Mouse (Mus musculus) lung, postnatal 0 days (tissue): Measurements from ENCODE around the gene Hoxb6. TPM values are rescaled to one million over a fixed set of nuclear protein-coding genes. Genes with fewer than 3 reads are reported as not detected.

ENCODE experiments used
- ATAC-seq: fragments of 200-750 bp; cut with Nextera tagmentation; 2 replicates; pipeline ENCODE4 v1.8.0; 2017; ENCODE audit warnings: moderate library complexity
- DNase-seq: peaks from one replicate; pipeline ENCODE4 v3.0.0-alpha.2; 2016; ENCODE audit warnings: low spot score
- H3K27ac ChIP-seq: fragments of 300-500 bp; sonication (generic); 2 replicates; pipeline ENCODE4 v1.5.1; 2014; ENCODE audit warnings: antibody characterized with exemption, mild to moderate bottlenecking, low read length, mixed read lengths
- H3K27me3 ChIP-seq: fragments of 300-500 bp; sonication (generic); replicated peaks from 2 replicates; pipeline ENCODE4 v1.6.1; 2014; ENCODE audit warnings: low read length, mixed read lengths; ENCODE audit not compliant: insufficient read depth
- H3K36me3 ChIP-seq: fragments of 300-500 bp; sonication (generic); 2 replicates; pipeline ENCODE4 v1.6.1; 2014; ENCODE audit warnings: low read length, mixed read lengths; ENCODE audit not compliant: insufficient read depth
- H3K4me1 ChIP-seq: fragments of 300-500 bp; sonication (generic); 2 replicates; pipeline ENCODE4 v1.6.1; 2014; ENCODE audit warnings: antibody characterized with exemption, low read depth, low read length, mixed read lengths; ENCODE audit not compliant: insufficient read depth
- H3K4me2 ChIP-seq: fragments of 300-500 bp; sonication (generic); replicated peaks from 2 replicates; pipeline ENCODE4 v1.6.1; 2014; ENCODE audit warnings: low read depth, mild to moderate bottlenecking, low read length, moderate library complexity, mixed read lengths
- H3K4me3 ChIP-seq: fragments of 300-500 bp; sonication (generic); 2 replicates; pipeline ENCODE4 v1.5.1; 2014; ENCODE audit warnings: low read depth, low read length
- H3K9ac ChIP-seq: fragments of 300-500 bp; sonication (generic); replicated peaks from 2 replicates; pipeline ENCODE4 v1.6.1; 2014; ENCODE audit warnings: low read depth, mild to moderate bottlenecking
- H3K9me3 ChIP-seq: fragments of 300-500 bp; sonication (generic); 2 replicates; pipeline ENCODE4 v1.6.1; 2016; ENCODE audit warnings: low read length, mixed read lengths
- CTCF ChIP-seq: IDR thresholded peaks from 2 replicates; pipeline ENCODE4 v1.5.1; 2016; ENCODE audit warnings: antibody characterized with exemption, mild to moderate bottlenecking
- EP300 ChIP-seq: IDR thresholded peaks from 2 replicates; pipeline ENCODE4 v1.6.1; 2016; ENCODE audit warnings: antibody characterized with exemption, mild to moderate bottlenecking, control low read depth
- WGBS: fragments of 180-500 bp; shearing (Covaris S2); extraction: QIAGEN DNeasy Blood & Tissue Kit; methylation state at CpG from one replicate; pipeline ENCODE4 v1.1.7; 2014; 5-methylcytosine and 5-hydroxymethylcytosine counted together
- microRNA counts: library from miRNA; unstranded; fragments of <30 nt; microRNA quantifications from one replicate; lab custom pipeline; 2015
- microRNA-seq: library from miRNA; unstranded; fragments of <30 nt; microRNA quantifications from one replicate; pipeline ENCODE4, GENCODE M21; 2016
- polyA plus RNA-seq: library from polyadenylated mRNA; unstranded; fragments of >200 nt; fragmentation: Nextera tagmentation; extraction: Ambion mirVana; gene quantifications from 2 replicates; pipeline ENCODE4 v1.2.1, GENCODE M21; 2015

The Hoxb6 gene
- polyA plus RNA-seq, 1 experiment from 2014 or later = 7.4 TPM

DNA sequence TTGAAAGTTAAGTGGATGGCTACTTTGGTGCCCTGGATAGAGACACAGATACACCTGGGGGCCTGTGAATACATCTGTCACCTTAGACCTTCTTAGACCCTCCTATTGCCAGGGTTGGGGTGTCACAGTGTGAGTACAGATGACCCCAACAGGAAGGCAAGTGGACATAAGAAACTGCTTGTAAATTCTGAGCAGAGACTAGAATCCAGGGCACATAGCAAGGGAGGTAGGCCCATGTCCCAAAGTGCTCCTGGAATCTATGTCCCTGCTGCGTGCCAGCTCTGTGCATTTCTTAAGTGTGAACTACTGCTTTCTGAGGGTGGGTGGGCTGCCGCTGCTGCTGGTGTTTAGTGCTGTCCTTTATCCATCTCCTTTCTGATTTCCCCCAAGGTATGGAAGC lies 58.5 kb downstream of the Hoxb6 start:
- no peak for DNase-seq
- Histone ChIP-seq H3K4me1 (peaks cover 6% of the 10 kb centered on the region; the same call in 1 of the 2 replicates), H3K27me3 (peaks cover 12% of the 10 kb centered on the region; the same call in 1 of the 2 replicates), H3K27ac (peak overlapping the region; percentile 79), H3K4me3 (no peak overlapping the region), H3K9me3 (no peaks in the 10 kb centered on the region), H3K4me2 (peak overlapping the region; percentile 63; the same call in 1 of the 2 replicates), H3K36me3 (no peaks in the 10 kb centered on the region), H3K9ac (no peak overlapping the region)
- ATAC-seq = no peak
- TF ChIP-seq CTCF (no peak), EP300 (no peak)
- WGBS = 63% methylated on average over 2 of the region's 2 CpGs

MicroRNAs encoded within 50 kb of the gene (microRNA counts, 519-probe panel; counts per million panel counts)
- microRNA mmu-miR-10a (lab: Ali Mortazavi, UCI) (5,506 counts per million, percentile 71 among the panel's probes with 10 or more counts), microRNA mmu-miR-196a (lab: Ali Mortazavi, UCI) (2,813 counts per million, percentile 12 among the panel's probes with 10 or more counts)

Small RNA genes lying within 50 kb of the gene (microRNA-seq; reads per million reads assigned to microRNA genes)
- gene Mir10a = 22,339 reads per million, percentile 97 among the genes with 10 or more reads in this experiment
- gene Mir196a-1 = 2.2 reads per million

Other genes with a start within 250 kb of the Hoxb6 start
- 29.6 and 31.6 TPM in 2 replicates for gene Ube2z, start 227.1 kb upstream of the Hoxb6 start, polyA plus RNA-seq
- gene Atp5g1, start 216.8 kb upstream of the Hoxb6 start, polyA plus RNA-seq = 324 and 382 TPM in 2 replicates
- 0.74 and 0.98 TPM in 2 replicates for gene Calcoco2, start 180.5 kb upstream of the Hoxb6 start, polyA plus RNA-seq
- 0.99 and 1.3 TPM in 2 replicates for gene Ttll6, start 158.7 kb upstream of the Hoxb6 start, polyA plus RNA-seq
- gene Hoxb13, start 98.2 kb upstream of the Hoxb6 start, polyA plus RNA-seq = not detected in 2 replicates
- not detected in 2 replicates for gene Hoxb9, start 21.0 kb upstream of the Hoxb6 start, polyA plus RNA-seq
- 0.23 and 0.35 TPM in 2 replicates for gene Hoxb8, start 10.6 kb upstream of the Hoxb6 start, polyA plus RNA-seq
- 1.3 and 1.9 TPM in 2 replicates for gene Hoxb7, start 5.9 kb upstream of the Hoxb6 start, polyA plus RNA-seq
- 16.8 and 17.3 TPM in 2 replicates for gene Hoxb5, start 10.9 kb downstream of the Hoxb6 start, polyA plus RNA-seq
- 2.6 and 3.0 TPM in 2 replicates for gene Hoxb4, start 25.8 kb downstream of the Hoxb6 start, polyA plus RNA-seq
- gene Hoxb3, start 30.9 kb downstream of the Hoxb6 start, polyA plus RNA-seq = 1.5 and 2.2 TPM in 2 replicates
- gene Hoxb2, start 58.0 kb downstream of the Hoxb6 start, polyA plus RNA-seq = 16.5 and 16.9 TPM in 2 replicates
- gene Hoxb1, start 73.3 kb downstream of the Hoxb6 start, polyA plus RNA-seq = not detected in 2 replicates
- 0.73 and 1.0 TPM in 2 replicates for gene Skap1, start 172.1 kb downstream of the Hoxb6 start, polyA plus RNA-seq